Mouse (Mus musculus) kidney, embryonic 14.5 days (tissue): ENCODE measurements around the gene Krtap29-1. TPM values are rescaled to one million over a fixed set of nuclear protein-coding genes. Genes with fewer than 3 reads are reported as not detected.

Source experiments
- ATAC-seq: fragments of 200-750 bp; cut with Nextera tagmentation; 2 replicates; pipeline ENCODE4 v1.8.0; 2017; ENCODE audit warnings: moderate number of reproducible peaks, mild to moderate bottlenecking, moderate TSS enrichment, moderate library complexity; ENCODE audit not compliant: low FRiP score, low TSS enrichment
- H3K27ac ChIP-seq: fragments of 300-500 bp; sonication (generic); 2 replicates; pipeline ENCODE4 v1.5.1; 2014; ENCODE audit warnings: low read depth, mild to moderate bottlenecking, low read length, moderate library complexity, mixed read lengths
- H3K27me3 ChIP-seq: fragments of 300-500 bp; sonication (generic); 2 replicates; pipeline ENCODE4 v1.6.1; 2014; ENCODE audit warnings: mild to moderate bottlenecking, low read length; ENCODE audit not compliant: control insufficient read depth, insufficient read depth
- H3K36me3 ChIP-seq: fragments of 300-500 bp; sonication (generic); 2 replicates; pipeline ENCODE4 v1.6.1; 2014; ENCODE audit warnings: low read length, mixed read lengths; ENCODE audit not compliant: control insufficient read depth, insufficient read depth
- H3K4me1 ChIP-seq: fragments of 300-500 bp; sonication (generic); 2 replicates; pipeline ENCODE4 v1.6.1; 2014; ENCODE audit warnings: low read length, mixed read lengths; ENCODE audit not compliant: control insufficient read depth, insufficient read depth
- H3K4me2 ChIP-seq: fragments of 300-500 bp; sonication (generic); replicated peaks from 2 replicates; pipeline ENCODE4 v1.6.1; 2014; ENCODE audit warnings: low read depth, mild to moderate bottlenecking, low read length
- H3K4me3 ChIP-seq: fragments of 300-500 bp; sonication (generic); 2 replicates; pipeline ENCODE4 v1.5.1; 2014; ENCODE audit warnings: mild to moderate bottlenecking, low read length
- H3K9ac ChIP-seq: fragments of 300-500 bp; sonication (generic); 2 replicates; pipeline ENCODE4 v1.6.1; 2014; ENCODE audit warnings: low read depth, mild to moderate bottlenecking, low read length, moderate library complexity
- H3K9me3 ChIP-seq: fragments of 300-500 bp; sonication (generic); 2 replicates; pipeline ENCODE4 v1.6.1; 2016; ENCODE audit warnings: low read length; ENCODE audit not compliant: control insufficient read depth
- WGBS: fragments of 180-500 bp; shearing (Covaris S2); extraction: QIAGEN DNeasy Blood & Tissue Kit; methylation state at CpG from one replicate; pipeline ENCODE4 v1.1.7; 2014; 5-methylcytosine and 5-hydroxymethylcytosine counted together
- polyA plus RNA-seq: library from polyadenylated mRNA; unstranded; fragments of >200 nt; fragmentation: Nextera tagmentation; extraction: Ambion mirVana; gene quantifications from 2 replicates; pipeline ENCODE4 v1.2.1, GENCODE M21; 2014

Gene Krtap29-1
- polyA plus RNA-seq, 1 experiment from 2014 or later = not detected

- ATAC-seq = no peak
- no peaks in the 10 kb centered on the region for H3K4me1 ChIP-seq
- WGBS = 23% methylated on average over 6 of the region's 6 CpGs
- no peak overlapping the region for H3K27ac ChIP-seq
- no peak overlapping the region for H3K4me2 ChIP-seq
- H3K9ac ChIP-seq = no peak overlapping the region
- H3K27me3 ChIP-seq = no peaks in the 10 kb centered on the region
- no peak overlapping the region for H3K4me3 ChIP-seq
- H3K36me3 ChIP-seq = no peaks in the 10 kb centered on the region
- H3K9me3 ChIP-seq = no peaks in the 10 kb centered on the region
These were observed 26.0 kb upstream of the Krtap29-1 start for GRCm38 (mm10) chr11:100004846-100005245.

DNA sequence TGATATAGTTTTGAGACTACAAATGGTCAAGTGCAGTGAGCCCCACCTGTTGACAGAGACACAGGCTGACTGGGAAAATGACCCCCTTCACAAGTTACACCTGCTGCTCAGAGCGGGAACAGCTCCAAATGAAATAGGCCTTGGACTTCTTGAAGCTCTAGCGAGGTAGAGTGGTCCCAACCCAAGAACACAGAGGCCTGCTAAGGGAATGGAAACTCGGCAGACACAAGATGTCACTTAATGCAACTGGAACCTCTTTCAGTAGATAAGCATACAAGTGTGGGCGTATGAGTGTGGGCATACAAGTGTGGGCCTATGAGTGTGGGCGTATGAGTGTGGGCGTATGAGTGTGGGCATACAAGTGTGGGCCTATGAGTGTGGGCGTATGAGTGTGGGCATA lies 20.2 kb upstream of the Krtap29-1 start:
- 88% methylated on average over 7 of the region's 7 CpGs for WGBS
- ATAC-seq = no peak
- H3K27ac ChIP-seq = no peak overlapping the region
- no peaks in the 10 kb centered on the region; the same call in 1 of the 2 replicates for H3K27me3 ChIP-seq
- no peaks in the 10 kb centered on the region for H3K4me1 ChIP-seq
- H3K4me2 ChIP-seq = no peak overlapping the region
- H3K9ac ChIP-seq = no peak overlapping the region
- no peak overlapping the region for H3K4me3 ChIP-seq
- H3K9me3 ChIP-seq = no peaks in the 10 kb centered on the region
- no peaks in the 10 kb centered on the region for H3K36me3 ChIP-seq

GRCm38 (mm10) chr11:99994384-99994661 lies 15.5 kb upstream of the Krtap29-1 start:
- no peak overlapping the region for H3K9ac ChIP-seq
- 34% methylated on average over 4 of the region's 4 CpGs for WGBS
- no peak overlapping the region for H3K27ac ChIP-seq
- H3K4me2 ChIP-seq = no peak overlapping the region
- no peaks in the 10 kb centered on the region for H3K9me3 ChIP-seq
- no peak for ATAC-seq
- H3K4me1 ChIP-seq = no peaks in the 10 kb centered on the region
- no peaks in the 10 kb centered on the region for H3K36me3 ChIP-seq
- no peaks in the 10 kb centered on the region; the same call in 1 of the 2 replicates for H3K27me3 ChIP-seq
- H3K4me3 ChIP-seq = no peak overlapping the region

GRCm38 (mm10) chr11:99993620-99994383 lies 14.9 kb upstream of the Krtap29-1 start, which contains the start of gene Krtap17-1:
TSS of gene Krtap17-1 (minus strand) at chr11:99993994.
- Histone ChIP-seq H3K9ac (no peak within 1 kb of the TSS), H3K4me1 (no peaks in the 10 kb centered on the region), H3K9me3 (no peaks in the 10 kb centered on the region), H3K4me3 (no peak within 1 kb of the TSS), H3K36me3 (no peaks in the 10 kb centered on the region), H3K27ac (no peak within 1 kb of the TSS), H3K27me3 (no peaks in the 10 kb centered on the region; the same call in 1 of the 2 replicates), H3K4me2 (peak within 1 kb of the TSS; percentile 29; the same call in 1 of the 2 replicates)
- WGBS = 10% methylated on average over 26 of the region's 26 CpGs
- ATAC-seq = 0 out of 2 replicates have a peak, but pooled peaks have one; percentile 16

- Histone ChIP-seq H3K27me3 (no peaks in the 10 kb centered on the region; the same call in 1 of the 2 replicates), H3K4me1 (no peaks in the 10 kb centered on the region)
- 83% methylated on average over 3 of the region's 3 CpGs for WGBS
These were observed 11.7 kb upstream of the Krtap29-1 start for GRCm38 (mm10) chr11:99990571-99990970.

GRCm38 (mm10) chr11:99989881-99990405 lies 11.1 kb upstream of the Krtap29-1 start:
- H3K4me3 ChIP-seq = no peak overlapping the region
- H3K4me2 ChIP-seq = no peak overlapping the region
- no peaks in the 10 kb centered on the region; the same call in none of the 2 replicates for H3K27me3 ChIP-seq
- H3K27ac ChIP-seq = no peak overlapping the region
- H3K9me3 ChIP-seq = no peaks in the 10 kb centered on the region
- 83% methylated on average over 6 of the region's 6 CpGs for WGBS
- no peaks in the 10 kb centered on the region for H3K36me3 ChIP-seq
- H3K4me1 ChIP-seq = no peaks in the 10 kb centered on the region
- H3K9ac ChIP-seq = no peak overlapping the region
- no peak for ATAC-seq

More at GRCm38 (mm10) chr11:99990571-99990970, 11.7 kb upstream of the Krtap29-1 start:
- Histone ChIP-seq H3K4me3 (no peak overlapping the region), H3K4me2 (no peak overlapping the region), H3K27ac (no peak overlapping the region), H3K36me3 (no peaks in the 10 kb centered on the region), H3K9me3 (no peaks in the 10 kb centered on the region), H3K9ac (no peak overlapping the region)
- ATAC-seq = no peak

DNA sequence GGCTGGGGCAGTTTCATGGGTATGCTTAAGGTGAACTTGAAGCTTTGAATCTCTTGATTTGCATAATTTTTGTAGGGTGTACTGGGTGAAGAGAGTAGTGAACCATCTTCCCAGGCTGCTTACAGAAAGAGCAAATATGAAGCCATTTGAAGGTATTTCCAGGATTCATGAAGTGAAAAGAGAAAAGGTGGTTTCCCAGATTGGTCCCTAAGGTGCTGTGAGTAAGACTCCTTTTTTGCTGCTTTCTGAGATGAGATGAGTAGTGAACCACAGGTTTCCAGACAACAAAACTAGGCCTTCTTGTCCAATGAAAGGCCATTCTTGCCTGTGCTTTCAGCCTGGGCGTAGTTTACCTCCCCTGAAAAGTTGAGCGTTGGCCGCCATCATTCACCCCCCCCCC lies 9.7 kb upstream of the Krtap29-1 start:
- 93% methylated on average over 3 of the region's 3 CpGs for WGBS
- H3K9me3 ChIP-seq = no peaks in the 10 kb centered on the region
- H3K4me3 ChIP-seq = no peak overlapping the region
- H3K27me3 ChIP-seq = no peaks in the 10 kb centered on the region; the same call in none of the 2 replicates
- ATAC-seq = no peak
- no peak overlapping the region for H3K4me2 ChIP-seq
- H3K9ac ChIP-seq = no peak overlapping the region
- H3K27ac ChIP-seq = no peak overlapping the region
- H3K36me3 ChIP-seq = no peaks in the 10 kb centered on the region
- no peaks in the 10 kb centered on the region for H3K4me1 ChIP-seq

DNA sequence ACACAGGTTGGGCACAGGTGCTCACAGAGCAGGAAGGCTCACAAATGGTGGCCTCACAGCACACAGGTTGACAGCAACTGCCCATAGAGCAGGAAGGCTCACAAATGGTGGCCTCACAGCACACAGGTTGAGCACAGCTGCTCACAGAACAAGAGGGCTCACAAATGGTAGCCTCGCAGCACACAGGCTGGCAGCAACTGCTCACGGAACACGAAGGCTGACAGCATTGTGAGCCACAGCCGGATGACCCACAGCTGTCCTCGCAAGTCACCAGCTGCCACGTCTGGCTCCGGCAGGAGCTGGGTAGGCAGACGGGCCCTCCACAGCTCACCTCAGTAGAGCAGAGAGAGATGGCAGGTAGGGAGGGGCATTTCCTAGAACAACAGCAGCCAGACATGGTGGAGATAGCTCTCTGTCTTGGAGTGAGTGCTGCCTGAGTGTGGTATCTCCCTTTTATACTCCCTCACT lies 7.4 kb upstream of the Krtap29-1 start, which contains the start of gene Krtap16-1:
TSS of gene Krtap16-1 (minus strand) at position 418 of the 468 bp plus-strand sequence.
- WGBS = 60% methylated on average over 8 of the region's 8 CpGs
- no peak within 1 kb of the TSS for H3K4me3 ChIP-seq
- no peaks in the 10 kb centered on the region for H3K4me1 ChIP-seq
- H3K9me3 ChIP-seq = no peaks in the 10 kb centered on the region
- no peak within 1 kb of the TSS for H3K4me2 ChIP-seq
- H3K27me3 ChIP-seq = no peaks in the 10 kb centered on the region; the same call in none of the 2 replicates
- no peak within 1 kb of the TSS for H3K27ac ChIP-seq
- no peak within 1 kb of the TSS for H3K9ac ChIP-seq
- ATAC-seq = no peak
- H3K36me3 ChIP-seq = no peaks in the 10 kb centered on the region
